Mouse (Mus musculus) CD4-positive helper T cell, adult 2 months (primary cell): ENCODE results near the gene Bdh1.

Experiments
- DNase-seq: peaks from one replicate; pipeline ENCODE4 v3.0.0-alpha.2; 2012; ENCODE audit warnings: low read depth, missing footprints, low spot score

Bdh1 gene

DNA sequence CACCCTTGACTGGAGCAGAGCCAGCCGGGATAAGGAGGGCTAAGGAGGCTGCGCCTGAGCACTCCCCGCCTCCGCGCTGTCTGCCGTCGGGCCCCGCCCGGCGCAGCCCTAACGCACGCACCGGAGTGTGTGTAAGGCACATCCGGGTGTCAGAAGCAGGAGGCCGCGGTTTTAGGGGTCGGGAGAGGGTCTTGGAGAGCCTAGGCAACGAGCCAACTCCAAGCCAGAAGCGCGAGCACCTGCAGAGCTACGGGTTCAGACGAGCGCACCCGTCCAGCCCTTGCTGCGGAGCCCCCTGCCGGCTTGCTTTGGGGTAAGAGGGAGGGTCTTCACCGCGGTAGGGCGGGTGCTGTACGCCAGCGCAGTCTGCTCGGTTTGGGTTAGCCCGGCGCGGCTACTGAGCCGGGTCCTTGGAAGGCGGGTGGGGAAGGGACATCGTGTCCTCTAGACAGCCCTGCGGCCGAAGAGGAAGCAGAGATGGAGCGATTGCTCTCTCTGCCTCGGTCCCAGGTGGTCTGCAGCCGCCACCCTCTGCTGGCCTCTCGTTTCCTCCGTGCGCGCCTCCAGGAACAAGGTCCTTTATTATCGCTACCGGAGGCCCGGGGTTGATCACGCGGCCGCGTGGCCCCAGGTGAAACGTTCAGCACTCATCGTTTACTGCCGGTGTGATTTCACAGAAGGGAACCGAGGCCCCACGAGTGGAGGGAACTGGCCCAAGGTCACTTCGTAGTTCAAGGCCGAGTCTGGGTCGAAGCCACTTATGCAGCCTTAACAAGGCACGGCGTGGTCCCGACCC lies 6.8 kb downstream of the Bdh1 start:
- DNase-seq: peak; percentile 82

DNA sequence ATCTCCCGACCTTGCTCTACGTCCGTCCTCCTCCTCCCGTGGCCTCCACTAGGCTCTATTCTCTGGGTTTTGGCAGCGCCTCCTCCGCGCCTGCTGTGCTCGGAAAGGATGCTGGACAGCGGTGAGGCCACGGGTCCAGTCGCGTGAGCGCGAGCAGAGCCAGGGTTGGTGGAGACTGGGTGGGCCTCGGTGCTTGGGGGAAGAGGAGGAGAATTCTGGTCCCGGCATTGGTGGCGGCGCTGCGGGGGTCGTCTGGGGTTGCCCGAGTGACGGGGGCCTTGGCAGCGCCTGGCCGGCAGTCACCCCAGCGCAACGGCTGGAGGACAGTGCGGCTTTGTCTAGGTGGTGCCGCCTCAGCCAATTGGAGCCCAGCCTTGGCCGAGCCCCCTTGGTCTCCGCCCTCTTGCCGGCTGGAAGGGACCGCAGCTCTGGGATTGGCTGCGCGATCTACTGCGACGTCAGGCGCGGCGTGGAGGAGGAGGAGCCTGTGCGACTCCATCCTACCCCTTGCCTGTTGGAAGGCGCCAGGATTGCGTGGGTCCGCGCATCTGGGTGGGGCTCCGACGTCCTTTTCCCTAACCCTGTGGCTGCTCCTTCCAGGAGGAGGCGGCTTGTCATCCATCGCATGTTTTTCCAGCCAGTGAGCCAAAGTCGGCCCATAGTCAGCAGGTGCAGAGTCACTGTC lies 7.5 kb downstream of the Bdh1 start:
- DNase-seq: peak; percentile 91

DNA sequence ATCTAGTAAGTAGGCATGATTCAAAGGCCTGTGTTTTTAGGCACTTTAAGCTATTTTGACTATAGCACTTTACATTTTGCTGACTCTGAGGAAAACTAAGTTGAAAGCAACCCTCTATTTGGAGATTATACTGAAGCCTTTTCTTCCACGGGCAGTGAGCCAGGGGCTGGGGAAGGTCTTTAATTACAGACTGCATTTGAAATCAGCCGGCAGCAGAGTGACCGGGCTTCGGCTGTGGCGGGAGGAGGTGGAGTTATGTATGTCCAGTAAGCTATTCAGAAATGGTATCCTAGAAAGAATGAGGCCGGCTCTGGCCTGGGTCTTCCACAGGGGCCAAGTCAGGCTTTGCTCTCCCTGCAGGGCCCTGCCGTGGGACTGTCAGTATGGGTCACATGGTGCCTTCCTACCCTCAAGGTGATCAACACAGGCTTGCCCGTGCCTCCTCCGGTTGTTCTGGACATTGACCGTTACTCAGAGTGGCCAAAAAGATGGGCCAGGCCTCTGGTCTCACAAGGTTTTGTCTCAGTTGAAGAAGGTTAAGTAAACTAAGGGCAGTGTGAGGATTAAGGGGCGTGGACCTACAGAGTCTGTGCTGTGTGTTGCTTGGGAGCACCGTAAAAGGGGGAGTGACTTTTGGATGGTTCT lies 11.5 kb downstream of the Bdh1 start:
- no peak for DNase-seq

DNA sequence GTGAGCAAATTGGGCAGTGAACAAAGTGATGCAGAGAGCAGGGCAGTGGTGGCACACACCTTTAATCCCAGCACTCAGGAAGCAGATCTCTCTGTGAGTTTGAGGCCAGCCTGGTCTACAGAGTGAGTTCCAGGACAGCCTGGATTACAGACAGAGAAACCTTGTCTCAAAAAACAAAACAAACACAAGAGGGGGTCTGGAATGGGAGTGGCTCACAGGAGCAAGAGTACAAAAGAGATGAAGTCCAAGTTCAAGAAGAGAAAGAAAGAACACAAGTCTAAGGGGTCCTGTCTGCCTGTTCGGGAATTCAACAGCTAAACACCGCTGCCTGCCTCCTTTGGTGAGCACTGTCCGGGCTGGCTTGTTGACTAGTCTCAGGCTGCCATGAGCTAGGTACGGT lies 13.1 kb downstream of the Bdh1 start:
- DNase-seq: no peak

DNA sequence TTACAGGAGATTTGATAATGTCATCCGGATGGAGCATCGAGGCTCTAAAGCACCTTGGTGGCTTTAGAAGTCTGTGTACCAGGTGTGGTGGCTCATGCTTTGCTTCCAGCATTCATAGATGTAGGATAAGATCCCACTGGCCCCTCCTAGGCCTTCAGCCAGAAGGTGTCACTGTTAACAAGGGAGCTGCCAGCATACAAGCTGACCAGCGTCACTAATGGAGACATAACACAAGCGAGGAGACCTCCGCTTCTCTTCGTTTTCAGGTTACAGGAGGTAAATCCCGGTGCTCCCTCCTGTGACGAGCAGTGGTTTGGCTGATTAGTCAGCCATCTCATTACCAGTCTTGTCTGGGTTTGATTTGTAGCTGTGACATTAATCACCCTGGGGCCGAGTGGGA lies 14.0 kb downstream of the Bdh1 start:
- no peak for DNase-seq

DNA sequence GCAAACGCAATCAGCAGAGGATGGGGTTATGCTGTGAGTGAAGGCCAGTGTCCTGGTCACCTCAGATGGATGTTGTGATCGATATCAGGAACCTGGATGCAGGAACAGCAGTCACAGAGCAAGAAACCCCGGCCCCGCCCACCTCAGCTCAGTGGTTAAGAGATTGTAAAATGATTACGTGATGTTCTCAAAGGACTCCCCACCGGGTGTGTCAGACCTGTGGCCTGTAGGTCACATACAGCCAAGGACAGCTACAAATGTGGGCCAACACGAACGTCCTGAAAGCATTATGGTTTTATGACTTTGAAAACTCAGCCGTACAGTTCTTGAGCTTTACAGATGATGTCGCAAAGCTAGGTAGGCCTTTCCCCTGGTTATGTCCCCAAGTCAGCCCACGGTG lies 15.3 kb downstream of the Bdh1 start:
- DNase-seq: no peak

DNA sequence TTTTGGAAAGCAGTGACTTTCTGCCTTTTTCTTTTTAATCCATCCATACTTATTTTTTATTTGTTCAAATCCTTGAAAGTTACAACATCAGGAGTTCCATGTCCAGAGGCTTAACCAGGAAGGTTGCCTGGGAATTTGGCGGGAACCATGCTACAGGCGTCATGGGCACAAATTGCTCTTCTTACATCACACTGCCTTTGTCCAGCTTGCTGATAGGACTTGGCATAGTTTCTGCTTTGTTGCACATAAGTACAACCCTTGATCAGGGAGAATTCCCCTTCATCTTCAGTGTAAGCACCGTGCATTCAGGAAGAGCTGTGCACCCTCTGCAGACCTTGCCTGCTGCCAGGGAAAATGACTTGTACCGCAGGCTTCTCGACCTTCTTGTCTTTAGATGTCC lies 17.4 kb downstream of the Bdh1 start:
- DNase-seq: no peak

DNA sequence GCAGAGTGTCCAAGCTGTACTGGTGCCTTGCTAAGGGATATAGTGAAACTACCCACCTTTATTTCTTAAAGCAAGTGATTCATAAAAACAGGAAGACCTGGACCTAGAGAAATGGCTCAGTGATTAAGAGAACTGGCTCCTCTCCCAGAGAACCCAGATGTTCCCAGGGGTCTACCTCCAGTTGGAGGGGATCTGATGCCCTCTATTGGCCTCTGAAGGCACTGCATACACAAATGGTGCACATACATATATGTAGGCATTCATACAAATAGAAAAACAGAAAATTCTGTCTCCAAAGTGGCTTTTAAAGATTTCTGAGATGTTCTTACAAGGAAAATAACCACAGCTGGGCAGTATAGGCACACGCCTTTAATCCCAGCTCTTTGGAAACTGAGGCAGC lies 18.0 kb downstream of the Bdh1 start:
- DNase-seq: no peak

DNA sequence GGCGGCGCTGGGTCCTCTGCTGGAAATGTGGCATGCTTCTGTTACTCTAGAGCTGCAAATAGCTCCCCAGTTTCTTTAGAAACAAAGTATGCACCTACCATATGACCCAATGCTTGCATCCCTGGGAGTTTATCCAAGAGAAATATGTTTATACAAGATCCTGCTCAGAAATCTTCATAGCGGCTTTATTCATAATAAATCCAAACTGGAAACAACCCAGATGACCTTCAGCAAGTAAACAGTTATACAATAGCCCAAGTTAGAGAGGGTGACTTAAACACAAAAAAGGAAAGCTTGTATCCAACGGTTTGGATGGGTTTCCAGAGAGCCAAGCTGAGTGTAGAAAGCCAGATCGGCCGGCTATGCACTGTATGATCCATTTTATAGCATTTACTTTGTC lies 22.4 kb downstream of the Bdh1 start:
- no peak for DNase-seq

DNA sequence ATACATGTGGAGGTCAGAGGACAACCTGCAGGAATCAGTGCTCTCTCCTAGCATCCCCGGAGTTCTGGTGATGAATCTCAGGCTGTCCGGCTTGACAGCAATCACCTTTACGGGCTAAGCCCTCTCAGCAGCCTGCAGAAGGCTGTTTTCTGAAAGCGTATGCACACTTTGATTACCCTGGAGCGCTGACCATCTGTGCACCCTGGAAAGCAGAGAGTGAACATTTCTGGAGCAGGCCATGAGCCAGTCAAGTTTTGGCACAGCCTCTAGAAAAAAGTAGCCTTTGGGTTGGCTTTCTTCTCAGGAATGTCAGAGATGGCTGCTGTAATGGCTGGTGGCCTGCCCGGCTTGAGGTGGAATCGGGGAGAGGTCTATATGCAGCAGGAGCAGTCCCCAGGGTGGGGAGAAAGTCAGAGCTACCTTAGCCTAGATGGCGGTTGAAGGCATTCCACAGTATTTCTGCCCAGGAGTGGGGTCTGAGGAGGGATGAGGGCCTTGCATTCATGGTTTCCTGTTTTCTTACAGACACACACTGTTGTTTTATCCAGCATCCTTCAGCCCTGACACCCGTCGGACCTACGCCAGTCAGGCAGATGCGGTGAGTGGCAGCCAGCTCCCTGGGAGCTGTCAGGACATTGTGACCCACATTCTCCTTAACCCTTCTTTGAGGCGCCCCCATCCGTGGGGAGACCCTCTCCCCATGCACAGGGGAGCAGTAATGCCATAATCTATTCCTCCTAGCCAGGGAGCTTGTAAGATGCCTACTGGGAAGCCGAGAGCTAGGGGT lies 24.2 kb downstream of the Bdh1 start:
- DNase-seq: no peak

DNA sequence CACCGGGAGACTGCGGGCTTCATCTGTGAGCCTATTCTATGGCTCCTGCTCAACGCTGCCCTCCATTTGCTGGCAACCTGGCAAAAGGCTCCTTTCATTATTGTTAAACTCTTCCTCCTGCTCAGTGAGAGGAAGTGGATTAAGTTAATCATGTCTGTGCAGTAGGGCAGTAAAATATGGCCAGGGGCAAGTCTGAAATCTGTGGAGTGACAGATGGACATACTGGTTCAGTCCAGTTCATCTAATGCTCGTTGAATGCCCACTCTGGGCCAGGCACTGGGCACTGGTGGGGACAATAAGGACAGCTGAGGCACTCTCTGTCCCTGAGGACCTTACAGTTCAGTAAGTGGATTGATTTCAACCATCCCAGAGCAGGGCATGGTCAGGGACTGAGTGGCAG lies 27.9 kb downstream of the Bdh1 start:
- no peak for DNase-seq

DNA sequence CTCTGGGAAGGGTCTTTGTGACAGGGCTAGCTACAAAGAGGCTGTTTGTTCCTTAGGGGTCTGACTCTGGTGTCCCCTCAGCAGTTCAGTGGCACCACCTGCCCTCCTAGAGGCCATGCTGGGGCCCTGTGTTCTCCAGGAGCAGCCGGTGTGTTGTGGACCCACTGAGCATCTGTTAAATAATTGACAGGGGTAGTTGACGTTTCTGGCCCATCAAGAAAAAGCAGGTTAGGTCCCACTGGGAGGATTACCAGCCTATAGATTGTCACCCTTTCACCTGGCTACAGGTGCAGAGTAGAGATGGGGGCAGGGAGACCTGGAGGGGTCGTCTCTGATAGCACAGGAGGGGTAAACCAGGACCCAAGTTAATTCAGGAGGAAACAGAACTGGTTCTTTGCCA lies 29.2 kb downstream of the Bdh1 start:
- no peak for DNase-seq

DNA sequence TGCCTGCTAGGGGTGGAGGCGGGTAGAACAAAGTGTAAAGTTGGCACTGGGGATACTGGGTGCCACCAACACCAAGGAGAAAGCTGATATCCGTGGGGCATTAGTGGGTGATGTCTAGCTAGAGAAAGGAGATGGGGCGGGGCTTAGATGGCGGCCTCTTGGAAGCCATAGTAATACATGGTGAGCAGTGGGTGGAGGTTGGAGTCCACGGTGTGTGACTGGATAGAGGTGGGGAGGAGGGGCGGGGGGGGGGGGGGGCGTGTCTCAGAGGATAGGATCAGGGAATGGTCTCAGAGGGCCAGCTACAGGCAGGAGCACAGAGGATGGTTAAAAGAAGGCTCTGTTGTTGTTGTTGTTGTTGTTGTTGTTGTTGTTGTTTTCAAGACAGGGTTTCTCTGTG lies 30.4 kb downstream of the Bdh1 start:
- DNase-seq: no peak

DNA sequence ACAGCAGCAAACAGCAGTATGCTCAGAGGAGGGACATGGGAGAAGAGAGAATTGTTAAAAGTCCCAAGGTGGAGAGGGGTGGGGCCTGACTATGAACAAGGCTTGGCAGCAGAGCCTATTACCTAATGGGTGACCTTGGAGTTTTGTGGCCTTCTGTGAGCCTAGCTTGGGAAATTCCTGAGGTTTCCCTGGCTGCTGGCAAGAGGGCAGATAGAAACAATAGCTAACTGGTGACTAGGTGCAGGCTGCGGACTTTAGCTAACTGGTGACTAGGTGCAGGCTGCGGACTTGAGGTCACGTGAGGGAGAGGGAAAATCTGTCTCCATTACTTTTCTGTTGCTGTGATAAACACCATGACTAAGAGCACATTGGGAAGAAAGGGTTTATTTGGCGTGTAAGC lies 31.9 kb downstream of the Bdh1 start:
- DNase-seq: no peak

DNA sequence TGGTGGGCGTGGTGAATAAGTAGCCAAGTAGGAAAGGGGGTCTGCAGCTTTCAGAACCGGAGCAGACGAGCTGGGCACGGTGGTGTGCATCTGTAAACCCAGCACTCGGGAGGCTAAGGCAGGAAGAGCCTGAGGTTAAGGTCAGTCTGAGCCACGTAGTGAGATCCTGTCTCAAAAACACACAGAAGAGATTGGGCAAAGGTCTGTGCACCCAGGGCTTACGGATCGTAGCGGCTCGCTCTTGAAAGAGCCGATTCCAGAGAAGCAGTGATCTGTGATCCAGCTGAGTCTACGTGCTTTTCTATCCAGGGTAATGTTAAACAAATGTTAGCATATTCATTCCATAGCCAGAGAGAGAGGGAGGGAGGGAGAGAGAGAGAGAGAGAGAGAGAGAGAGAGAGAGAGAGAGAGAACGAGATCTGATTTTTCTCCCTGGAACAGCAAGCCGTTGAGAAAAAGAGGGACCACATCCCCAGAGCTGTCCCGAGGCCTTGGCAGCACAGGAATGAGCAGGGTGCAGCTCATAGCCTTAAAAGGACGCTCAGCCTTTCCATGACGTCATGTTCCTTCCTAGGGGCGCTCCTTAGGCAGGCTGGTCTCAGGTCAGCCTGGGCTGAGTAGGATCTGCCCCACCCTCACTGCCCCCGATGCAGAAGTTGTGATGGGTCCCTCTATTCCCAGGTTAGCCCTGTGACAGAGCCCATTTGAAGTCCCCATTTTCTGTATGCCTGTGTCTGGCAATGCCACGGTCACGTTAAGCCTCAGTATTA lies 33.4 kb downstream of the Bdh1 start:
- no peak for DNase-seq

DNA sequence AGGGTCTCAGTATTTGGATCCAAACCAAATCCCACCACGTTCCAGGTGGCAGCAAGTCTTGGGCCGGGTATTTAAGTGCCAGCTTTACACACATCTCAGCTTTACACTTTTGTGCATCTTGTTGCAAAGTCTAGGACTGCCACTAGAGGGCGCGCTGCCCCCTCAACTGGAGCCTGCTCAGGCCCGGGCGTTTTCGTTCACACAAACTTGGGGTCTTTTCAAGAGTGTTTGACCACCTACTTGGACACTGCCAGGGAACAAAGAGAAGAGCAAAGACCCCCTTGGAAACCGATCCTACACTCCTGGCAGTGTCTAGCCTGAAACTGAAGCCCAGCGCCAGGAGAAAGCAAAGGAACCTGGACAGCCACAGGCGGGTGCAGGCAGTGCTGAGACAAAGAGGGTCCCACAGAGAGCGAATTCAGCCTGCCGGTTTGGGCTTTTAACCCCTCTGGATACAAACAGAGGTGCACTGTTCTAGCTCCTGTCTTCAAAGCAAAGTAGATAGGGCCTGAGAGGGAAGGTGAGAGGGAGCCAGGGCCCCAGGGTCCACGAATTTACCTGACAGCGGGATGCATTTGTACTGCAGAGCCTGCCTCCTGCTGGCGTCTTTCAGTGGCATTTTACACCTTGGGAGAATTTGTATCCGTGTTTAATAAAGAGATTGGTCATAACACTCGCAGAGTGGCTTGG lies 36.3 kb downstream of the Bdh1 start:
- peak; percentile 38 for DNase-seq

DNA sequence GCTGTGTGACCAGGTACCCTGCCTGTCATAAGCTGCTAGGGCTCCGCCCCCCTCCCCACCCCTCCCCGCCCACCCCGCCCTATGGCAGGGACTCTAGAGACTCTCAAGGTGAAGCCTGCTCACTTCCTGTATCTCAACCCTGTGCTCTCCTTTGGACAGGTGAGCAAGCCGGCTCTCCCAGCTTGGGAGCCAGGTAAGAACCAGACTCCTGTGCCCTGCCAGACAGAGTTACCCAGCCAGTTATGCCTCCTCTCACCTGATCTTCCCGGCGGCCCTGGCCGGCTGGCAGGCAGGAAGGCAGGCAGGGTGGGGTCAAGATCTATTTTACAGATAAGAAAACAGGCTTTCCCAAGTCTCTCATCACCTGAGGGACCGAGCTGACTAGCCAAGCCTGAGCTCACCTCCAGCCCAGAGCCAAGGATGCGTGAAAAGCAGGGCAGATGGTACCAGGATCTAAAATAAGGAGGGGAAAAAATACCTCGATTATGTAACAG lies 37.9 kb downstream of the Bdh1 start:
- no peak for DNase-seq

DNA sequence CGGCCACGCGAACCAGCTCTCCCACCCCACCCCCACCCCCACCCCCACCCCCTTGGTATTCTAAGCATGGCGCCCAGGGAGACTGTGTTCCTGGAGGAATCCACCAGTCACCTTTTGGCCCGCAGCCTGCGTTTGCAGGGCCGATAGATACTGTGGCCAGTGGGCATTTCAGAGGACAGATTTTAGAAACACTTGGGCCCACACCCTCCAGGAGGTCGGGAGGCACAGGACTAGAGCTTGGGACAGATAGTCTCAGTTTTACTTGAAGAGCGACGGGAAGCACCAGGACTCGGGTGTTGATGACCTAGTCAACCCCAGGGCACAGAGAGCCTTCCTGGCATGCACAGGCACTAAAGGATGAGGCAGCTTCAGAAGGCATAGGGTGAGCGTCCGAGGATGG lies 38.4 kb downstream of the Bdh1 start:
- DNase-seq: no peak

DNA sequence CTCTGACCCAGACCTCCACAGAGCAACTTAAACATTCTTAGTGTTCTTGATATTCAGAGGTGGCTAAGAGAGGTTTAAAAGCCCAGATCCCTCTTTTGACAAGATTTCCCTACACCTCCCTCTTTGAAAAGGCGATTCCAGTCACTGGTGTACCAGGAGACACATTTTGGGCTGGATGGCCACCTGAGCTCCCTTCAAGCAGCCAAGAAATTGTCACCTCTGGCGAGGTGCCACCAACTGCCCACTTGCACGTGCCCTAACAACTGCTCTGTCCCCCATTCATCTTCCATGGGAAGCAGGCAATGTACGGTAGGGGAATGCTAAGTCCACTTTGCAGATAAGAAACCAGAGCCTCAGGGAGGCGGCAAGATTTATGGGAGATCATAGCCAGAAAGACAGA lies 39.0 kb downstream of the Bdh1 start:
- DNase-seq: no peak

DNA sequence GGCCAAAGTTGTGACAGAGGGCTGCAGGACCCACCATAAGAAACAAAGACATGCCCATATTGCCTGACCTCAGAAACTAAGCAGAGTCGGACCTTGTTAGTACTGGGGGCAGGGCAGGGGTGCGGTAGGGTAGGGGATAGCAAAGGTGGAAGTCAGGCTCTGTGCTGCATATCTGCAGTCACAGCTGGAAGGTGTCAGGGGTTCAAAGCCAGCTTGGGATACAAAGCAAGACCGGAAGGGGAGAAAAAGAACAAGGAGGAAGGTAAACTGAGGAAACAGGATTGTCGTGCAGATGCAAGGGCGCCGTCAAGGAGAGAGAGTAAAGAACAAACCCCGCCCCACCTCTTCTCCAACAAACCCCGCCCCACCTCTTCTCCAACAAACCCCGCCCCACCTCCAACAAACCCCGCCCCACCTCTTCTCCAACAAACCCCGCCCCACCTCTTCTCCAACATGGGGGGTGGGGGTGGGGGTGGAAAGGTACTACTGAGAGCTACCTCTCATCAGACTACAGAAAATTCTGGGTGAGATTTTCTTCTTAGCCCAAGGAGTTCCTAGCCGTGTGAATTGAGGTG lies 40.1 kb downstream of the Bdh1 start:
- no peak for DNase-seq
